Mouse (Mus musculus) myocyte (in vitro differentiated cells): Measurements from ENCODE around the gene Lrrn4. TPM values are rescaled to one million over a fixed set of nuclear protein-coding genes. Genes with fewer than 3 reads are reported as not detected.

Experiments
- H3K27me3 ChIP-seq: one replicate; pipeline ENCODE4 v1.6.1; 2011; ENCODE audit not compliant: control insufficient read depth, insufficient read depth, insufficient read length
- H3K36me3 ChIP-seq: one replicate; pipeline ENCODE4 v1.6.1; 2011; ENCODE audit not compliant: control insufficient read depth, insufficient read depth
- H3K4me2 ChIP-seq: one replicate; pipeline ENCODE4 v1.6.1; 2011; ENCODE audit warnings: low read depth, control low read depth
- H3K4me3 ChIP-seq: one replicate; pipeline ENCODE4 v1.5.1; 2011; ENCODE audit warnings: mild to moderate bottlenecking, control low read depth, moderate library complexity
- H3K79me2 ChIP-seq: one replicate; pipeline ENCODE4 v1.6.1; 2011; ENCODE audit not compliant: control insufficient read depth, insufficient read depth
- H3ac ChIP-seq: one replicate; pipeline ENCODE4 v1.6.1; 2011; ENCODE audit not compliant: control insufficient read depth, insufficient read length
- CEBPB ChIP-seq: IDR thresholded peaks from 2 replicates; pipeline ENCODE4 v1.6.1; 2011; ENCODE audit warnings: mild to moderate bottlenecking, moderate library complexity; ENCODE audit not compliant: poor library complexity, insufficient read depth, severe bottlenecking
- E2F4 ChIP-seq: IDR thresholded peaks from one replicate; pipeline ENCODE4 v1.6.1; 2011; ENCODE audit warnings: mild to moderate bottlenecking, control low read depth, moderate library complexity; ENCODE audit not compliant: insufficient read depth
- MAX ChIP-seq: IDR thresholded peaks from one replicate; pipeline ENCODE4 v1.6.1; 2011; ENCODE audit warnings: low read depth, mild to moderate bottlenecking, control low read depth
- MYOD1 ChIP-seq, 3 experiments: IDR thresholded peaks; one replicate each; pipeline ENCODE4 v1.6.1; 2011; ENCODE audit warnings: control low read depth in 2 of 3, low read depth in 2 of 3, mild to moderate bottlenecking in 2 of 3, moderate library complexity in 1 of 3; ENCODE audit not compliant: insufficient read length in 2 of 3, control insufficient read depth in 1 of 3
- MYOG ChIP-seq, 3 experiments: IDR thresholded peaks; one replicate each; pipeline ENCODE4 v1.6.1; 2011; ENCODE audit warnings: control low read depth in 2 of 3, low read depth in 2 of 3, mild to moderate bottlenecking in 2 of 3; ENCODE audit not compliant: insufficient read length in 2 of 3, control insufficient read depth in 1 of 3, insufficient read depth in 1 of 3
- POLR2A ChIP-seq: IDR thresholded peaks from one replicate; pipeline ENCODE4 v1.6.1; 2011; ENCODE audit warnings: low read depth, mild to moderate bottlenecking, control low read depth, moderate library complexity; ENCODE audit not compliant: insufficient read length
- POLR2AphosphoS2 ChIP-seq: IDR thresholded peaks from one replicate; pipeline ENCODE4 v1.6.1; 2011; ENCODE audit warnings: low read depth, control low read depth; ENCODE audit not compliant: insufficient read length
- REST ChIP-seq: IDR thresholded peaks from one replicate; pipeline ENCODE4 v1.6.1; 2011; ENCODE audit warnings: mild to moderate bottlenecking, control low read depth, moderate library complexity; ENCODE audit not compliant: insufficient read depth, insufficient read length
- SRF ChIP-seq: IDR thresholded peaks from one replicate; pipeline ENCODE4 v1.6.1; 2011; ENCODE audit warnings: low read depth; ENCODE audit not compliant: control insufficient read depth, insufficient read length
- TCF12 ChIP-seq: IDR thresholded peaks from one replicate; pipeline ENCODE4 v1.6.1; 2011; ENCODE audit warnings: mild to moderate bottlenecking, control low read depth; ENCODE audit not compliant: poor library complexity, insufficient read depth, severe bottlenecking
- TCF3 ChIP-seq: IDR thresholded peaks from one replicate; pipeline ENCODE4 v1.6.1; 2011; ENCODE audit warnings: low read depth, control low read depth; ENCODE audit not compliant: insufficient read length
- USF1 ChIP-seq: IDR thresholded peaks from one replicate; pipeline ENCODE4 v1.6.1; 2011; ENCODE audit warnings: low read depth, mild to moderate bottlenecking, control low read depth, moderate library complexity
- polyA plus RNA-seq: library from polyadenylated mRNA; unstranded; fragments of >200 nt; fragmentation: generic; extraction: Trizol; gene quantifications from one replicate; pipeline ENCODE4 v1.2.1, GENCODE M21; 2012; ENCODE audit warnings: missing spikeins

Gene Lrrn4
- polyA plus RNA-seq, 1 experiment, result not detected

DNA sequence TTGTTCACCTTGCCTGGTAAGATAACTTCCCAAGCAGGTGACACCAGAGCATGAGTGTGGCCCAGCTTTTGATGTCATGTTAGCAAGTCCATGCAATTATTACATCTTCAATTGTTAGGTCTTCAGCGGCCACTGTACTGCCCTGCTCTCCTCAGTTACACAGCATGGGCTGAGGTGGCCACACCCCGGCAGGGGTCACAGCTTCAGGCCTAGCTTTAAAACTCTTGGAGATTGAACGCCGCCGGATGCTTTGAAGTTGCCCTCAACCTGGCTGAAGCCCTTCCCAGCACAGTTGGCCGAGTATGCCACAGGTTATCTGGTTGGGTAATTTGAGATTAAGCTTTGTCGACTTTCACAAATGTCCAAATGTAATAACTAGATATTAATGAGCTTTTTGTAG, 33.1 kb downstream of the Lrrn4 start:
- no peaks in the 10 kb centered on the region for H3K27me3 ChIP-seq
- no peak for TF ChIP-seq MYOD1 (IDR thresholded peaks at IDR 0.05; ENCODE audit: control insufficient read depth in 1 of 3, insufficient read length in 2 of 3, low read depth in 2 of 3)
- H3K79me2 ChIP-seq, result peaks cover 48% of the 10 kb centered on the region
- H3K4me2 ChIP-seq, result peak overlapping the region; percentile 88
- peak overlapping the region; percentile 79 for H3ac ChIP-seq
- H3K4me3 ChIP-seq, result peak overlapping the region; percentile 89
- H3K36me3 ChIP-seq, result peaks cover 20% of the 10 kb centered on the region

- Histone ChIP-seq H3ac (peak within 1 kb of the TSS; percentile 79), H3K27me3 (no peaks in the 10 kb centered on the region), H3K4me3 (peak within 1 kb of the TSS; percentile 89), H3K79me2 (peaks cover 43% of the 10 kb centered on the region), H3K36me3 (peaks cover 20% of the 10 kb centered on the region), H3K4me2 (peak within 1 kb of the TSS; percentile 88)
- peak; percentile 63 for TF ChIP-seq POLR2A
- TF ChIP-seq TCF12, result no peak
- peak; percentile 72 for TF ChIP-seq POLR2AphosphoS2
- no peak for TF ChIP-seq SRF
- TF ChIP-seq MYOG (IDR thresholded peaks at IDR 0.05; ENCODE audit: control insufficient read depth in 1 of 3, insufficient read depth in 1 of 3, insufficient read length in 2 of 3, low read depth in 2 of 3), result peak in 1 of 3 experiments; percentile 49
- no peak for TF ChIP-seq TCF3
- TF ChIP-seq CEBPB, result no peak
- no peak for TF ChIP-seq E2F4
- TF ChIP-seq USF1, result no peak
- TF ChIP-seq REST, result no peak
- TF ChIP-seq MAX, result no peak
- TF ChIP-seq MYOD1 (IDR thresholded peaks at IDR 0.05; ENCODE audit: control insufficient read depth in 1 of 3, insufficient read length in 2 of 3, low read depth in 2 of 3), result peak in 1 of 3 experiments; percentile 32
Measured at GRCm38 (mm10) chr2:132846407-132847358, 34.0 kb downstream of the Lrrn4 start, which contains the start of gene Crls1. TSS of gene Crls1 (plus strand) at chr2:132846666.

DNA sequence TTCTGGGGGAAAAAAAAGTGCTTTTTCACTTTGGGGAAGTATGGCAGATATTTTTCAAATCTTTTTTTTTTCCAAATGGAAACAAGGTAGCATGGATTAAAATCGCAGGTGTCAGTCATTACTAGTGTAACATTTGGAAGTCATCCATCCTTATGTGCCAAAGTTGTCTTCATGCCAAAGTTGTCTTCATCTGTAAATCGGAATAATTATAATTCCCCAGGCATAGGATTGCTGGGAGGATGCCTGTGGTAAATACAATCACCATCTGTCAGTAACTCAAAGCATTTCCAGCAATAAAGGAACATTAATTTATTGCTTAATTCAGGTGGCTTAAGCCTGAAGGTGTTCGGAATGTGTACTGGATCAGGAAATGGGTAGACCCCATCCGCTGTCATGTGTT, 39.6 kb downstream of the Lrrn4 start:
- Histone ChIP-seq H3K4me2 (no peak overlapping the region), H3K79me2 (no peaks in the 10 kb centered on the region), H3K36me3 (no peaks in the 10 kb centered on the region), H3ac (no peak overlapping the region), H3K27me3 (no peaks in the 10 kb centered on the region), H3K4me3 (no peak overlapping the region)
- TF ChIP-seq E2F4 (no peak), REST (no peak), MYOG (IDR thresholded peaks at IDR 0.05; ENCODE audit: control insufficient read depth in 1 of 3, insufficient read depth in 1 of 3, insufficient read length in 2 of 3, low read depth in 2 of 3) (no peak), CEBPB (no peak), POLR2A (no peak), POLR2AphosphoS2 (no peak), TCF12 (no peak), MAX (no peak), TCF3 (no peak), SRF (no peak), USF1 (no peak), MYOD1 (IDR thresholded peaks at IDR 0.05; ENCODE audit: control insufficient read depth in 1 of 3, insufficient read length in 2 of 3, low read depth in 2 of 3) (no peak)

Other genes with a start within 250 kb of the Lrrn4 start
- gene Shld1, start 194.0 kb downstream of the Lrrn4 start, polyA plus RNA-seq, result 5.1 TPM
- gene Chgb, start 99.6 kb downstream of the Lrrn4 start, polyA plus RNA-seq, result 0.04 TPM
- gene Trmt6, start 64.8 kb downstream of the Lrrn4 start, polyA plus RNA-seq, result 13.3 TPM
- gene Mcm8, start 64.8 kb downstream of the Lrrn4 start, polyA plus RNA-seq, result 1.5 TPM
- 46.4 TPM for gene Crls1, start 34.2 kb downstream of the Lrrn4 start, polyA plus RNA-seq
- not detected for gene Fermt1, start 65.0 kb upstream of the Lrrn4 start, polyA plus RNA-seq